Mouse (Mus musculus): ENCODE results near the gene Gata1.

GRCm38 (mm10) chrX:7993068-7993735 lies 15.3 kb upstream of the Gata1 start:
- TF ChIP-seq CTCF (conservative IDR thresholded peaks at IDR 0.05; ENCODE audit: low read length) (no peak), POU5F1 (IDR thresholded peaks at IDR 0.05; ENCODE audit: borderline replicate concordance, low read length) (no peak), NANOG (IDR thresholded peaks at IDR 0.05; ENCODE audit: borderline replicate concordance, low read length) (no peak)
